Mouse (Mus musculus) lung, postnatal 36 days (tissue): ENCODE results near the gene Lce6a.

Source experiments
- DNase-seq: peaks from one replicate; pipeline ENCODE4 v3.0.0; 2022; ENCODE audit warnings: mixed read lengths

Gene Lce6a

GRCm38 (mm10) chr3:92621560-92621959, at the start of gene Lce6a:
Lce6a (minus strand) TSS chr3:92621660.
- DNase-seq, result no peak

GRCm38 (mm10) chr3:92670215-92670614, 48.8 kb upstream of the Lce6a start, which contains the start of gene Lce1a2:
Lce1a2 (minus strand) TSS chr3:92670315.
- no peak for DNase-seq

GRCm38 (mm10) chr3:92656826-92657225, 35.4 kb upstream of the Lce6a start, which contains the start of gene Lce1b:
Lce1b (minus strand) TSS chr3:92656926.
- no peak for DNase-seq

GRCm38 (mm10) chr3:92648207-92648606, 26.7 kb upstream of the Lce6a start, which contains the start of gene Lce1a1:
Lce1a1 (minus strand) TSS chr3:92648307.
- DNase-seq, result no peak

GRCm38 (mm10) chr3:92639854-92640253, 18.4 kb upstream of the Lce6a start:
- no peak for DNase-seq

GRCm38 (mm10) chr3:92638653-92638991, 17.2 kb upstream of the Lce6a start:
- no peak for DNase-seq

- DNase-seq, result no peak
Measured at GRCm38 (mm10) chr3:92637745-92638652, 16.5 kb upstream of the Lce6a start.

GRCm38 (mm10) chr3:92609804-92610203, 11.7 kb downstream of the Lce6a start:
- no peak for DNase-seq

GRCm38 (mm10) chr3:92607392-92607791, 14.1 kb downstream of the Lce6a start, which contains the start of gene 2210017I01Rik:
2210017I01Rik (minus strand) TSS chr3:92607492.
- no peak for DNase-seq

- DNase-seq, result peak; percentile 23
Measured at GRCm38 (mm10) chr3:92602169-92602568, 19.3 kb downstream of the Lce6a start.

GRCm38 (mm10) chr3:92600456-92600855, 21.0 kb downstream of the Lce6a start:
- DNase-seq, result peak; percentile 1

GRCm38 (mm10) chr3:92599973-92600372, 21.5 kb downstream of the Lce6a start:
- DNase-seq, result no peak

- DNase-seq, result no peak
Measured at GRCm38 (mm10) chr3:92598429-92598828, 23.0 kb downstream of the Lce6a start.

GRCm38 (mm10) chr3:92588858-92589257, 32.6 kb downstream of the Lce6a start, which contains the start of gene Smcp:
Smcp (minus strand) TSS chr3:92588997.
- DNase-seq, result no peak

- DNase-seq, result no peak
Measured at GRCm38 (mm10) chr3:92587190-92587589, 34.3 kb downstream of the Lce6a start.

- no peak for DNase-seq
Measured at GRCm38 (mm10) chr3:92585055-92585454, 36.4 kb downstream of the Lce6a start.

GRCm38 (mm10) chr3:92583164-92583826, 38.2 kb downstream of the Lce6a start:
- no peak for DNase-seq

- DNase-seq, result no peak
Measured at GRCm38 (mm10) chr3:92579508-92579907, 42.0 kb downstream of the Lce6a start.

- DNase-seq, result no peak
Measured at GRCm38 (mm10) chr3:92578652-92579413, 42.6 kb downstream of the Lce6a start.

- DNase-seq, result no peak
Measured at GRCm38 (mm10) chr3:92573449-92574041, 47.9 kb downstream of the Lce6a start, which contains the start of gene Ivl. Ivl (minus strand) TSS chr3:92573735.

GRCm38 (mm10) chr3:92572514-92573155, 48.8 kb downstream of the Lce6a start:
- no peak for DNase-seq
